Mouse (Mus musculus) intestine, embryonic 14.5 days (tissue): Measurements from ENCODE around the gene D6Wsu163e. TPM values are rescaled to one million over a fixed set of nuclear protein-coding genes. Genes with fewer than 3 reads are reported as not detected.
A peak's percentile ranks its signal among the peaks of the same experiment; 100 is the strongest.

Experiments used
- ATAC-seq: fragments of 200-750 bp; cut with Nextera tagmentation; replicated peaks from 2 replicates; pipeline ENCODE4 v1.8.0; 2017; ENCODE audit warnings: low read depth, moderate number of reproducible peaks, moderate TSS enrichment, moderate library complexity; ENCODE audit not compliant: low FRiP score, low TSS enrichment
- DNase-seq: peaks from one replicate; pipeline ENCODE4 v3.0.0-alpha.2; 2018; ENCODE audit warnings: low spot score
- H3K27ac ChIP-seq: fragments of 300-500 bp; sonication (generic); 2 replicates; pipeline ENCODE4 v1.5.1; 2014; ENCODE audit warnings: low read depth, mild to moderate bottlenecking, control low read depth
- H3K27me3 ChIP-seq: fragments of 300-500 bp; sonication (generic); replicated peaks from 2 replicates; pipeline ENCODE4 v1.6.1; 2014; ENCODE audit warnings: low read length, control low read depth; ENCODE audit not compliant: control insufficient read depth, insufficient read depth
- H3K36me3 ChIP-seq: fragments of 300-500 bp; sonication (generic); 2 replicates; pipeline ENCODE4 v1.6.1; 2014; ENCODE audit warnings: low read length, control low read depth; ENCODE audit not compliant: control insufficient read depth, insufficient read depth
- H3K4me1 ChIP-seq: fragments of 300-500 bp; sonication (generic); replicated peaks from 2 replicates; pipeline ENCODE4 v1.6.1; 2014; ENCODE audit warnings: low read length, control low read depth, mixed read lengths; ENCODE audit not compliant: control insufficient read depth, insufficient read depth
- H3K4me2 ChIP-seq: fragments of 300-500 bp; sonication (generic); 2 replicates; pipeline ENCODE4 v1.6.1; 2014; ENCODE audit warnings: low read length
- H3K4me3 ChIP-seq: fragments of 300-500 bp; sonication (generic); 2 replicates; pipeline ENCODE4 v1.5.1; 2014; ENCODE audit warnings: low read depth, low read length, control low read depth, mixed read lengths
- H3K9ac ChIP-seq: fragments of 300-500 bp; sonication (generic); 2 replicates; pipeline ENCODE4 v1.6.1; 2014; ENCODE audit warnings: mild to moderate bottlenecking, low read length
- H3K9me3 ChIP-seq: fragments of 300-500 bp; sonication (generic); 2 replicates; pipeline ENCODE4 v1.6.1; 2016; ENCODE audit warnings: low read length, control low read depth; ENCODE audit not compliant: control insufficient read depth
- whole genome bisulfite sequencing: fragments of 180-500 bp; shearing (Covaris S2); extraction: QIAGEN DNeasy Blood & Tissue Kit; methylation state at CpG from one replicate; pipeline ENCODE4 v1.1.7; 2014; 5-methylcytosine and 5-hydroxymethylcytosine counted together
- polyA plus RNA-seq: library from polyadenylated mRNA; unstranded; fragments of >200 nt; fragmentation: Nextera tagmentation; extraction: Ambion mirVana; gene quantifications from 2 replicates; pipeline ENCODE4 v1.2.1, GENCODE M21; 2014

D6Wsu163e gene
- polyA plus RNA-seq: 15.1 and 15.9 TPM in 2 replicates

DNA sequence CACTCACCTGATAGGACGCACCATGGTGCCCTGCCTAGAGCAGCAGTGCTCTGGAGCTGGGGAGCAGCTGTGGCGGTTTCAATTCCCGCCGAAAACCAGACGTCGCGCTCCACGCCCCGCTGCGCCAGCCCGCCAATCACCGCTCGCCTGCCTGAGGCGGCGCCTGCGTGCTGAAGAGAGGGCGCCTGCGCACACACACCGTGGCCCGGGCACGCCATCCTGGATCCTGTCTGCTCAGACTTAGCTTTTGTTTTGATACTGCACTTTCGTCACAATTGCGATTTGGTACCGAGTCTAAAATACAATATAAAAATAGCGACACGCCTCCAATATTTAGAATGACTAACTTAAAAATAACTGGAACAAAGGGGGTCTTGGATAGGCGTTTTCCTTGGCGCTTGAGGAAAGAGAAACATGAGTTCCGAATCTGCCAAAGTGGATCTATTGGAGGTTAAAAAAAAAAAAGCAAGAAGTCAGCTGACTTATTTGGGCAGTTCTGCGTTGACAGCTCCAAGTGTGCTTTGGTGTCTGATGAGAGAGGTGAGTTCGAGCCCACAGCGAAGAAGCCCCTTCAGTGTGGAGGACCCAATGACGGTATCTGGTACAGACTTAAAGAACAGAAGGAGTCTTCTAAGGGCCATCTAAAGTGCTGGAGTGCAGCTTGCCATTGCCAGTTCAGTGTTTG lies at the start of gene D6Wsu163e, which contains the start of gene Rad51ap1:
TSS of gene D6Wsu163e (plus strand) at position 476 of the 685 bp plus-strand sequence.
TSS of gene Rad51ap1 (minus strand) at position 101 of the 685 bp plus-strand sequence.
- under 1% methylated on average over 33 of the region's 33 CpGs for WGBS
- Histone ChIP-seq H3K4me1 (peaks cover 10% of the 10 kb centered on the region), H3K9me3 (no peaks in the 10 kb centered on the region), H3K27me3 (no peaks in the 10 kb centered on the region), H3K4me2 (peak within 1 kb of the TSS; percentile 85), H3K9ac (peak within 1 kb of the TSS; percentile 77), H3K4me3 (peak within 1 kb of the TSS; percentile 74), H3K27ac (peak within 1 kb of the TSS; percentile 47), H3K36me3 (peaks cover 17% of the 10 kb centered on the region)
- ATAC-seq: peak; percentile 98
- DNase-seq: peak; percentile 93

DNA sequence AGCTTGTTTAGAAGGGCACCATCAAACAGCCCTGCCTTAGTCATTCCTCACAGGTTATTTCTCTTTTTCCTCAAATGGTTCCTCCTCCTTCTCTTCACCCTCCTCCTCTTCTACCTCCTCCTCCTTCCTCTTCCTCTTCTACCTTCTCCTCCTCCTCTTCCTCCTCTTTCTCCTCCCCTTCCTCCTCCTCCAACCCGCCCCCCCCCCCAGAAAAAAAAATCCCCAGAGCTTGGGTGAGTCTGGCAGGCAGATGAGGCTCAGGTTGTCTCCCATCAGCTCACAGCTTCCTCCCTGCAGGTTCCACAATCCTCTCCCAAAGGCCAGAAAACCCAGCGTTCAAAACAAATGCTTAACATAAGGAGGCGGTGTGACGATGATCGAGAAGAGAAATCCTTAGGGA lies 32.4 kb upstream of the D6Wsu163e start:
- H3K27me3 ChIP-seq: no peaks in the 10 kb centered on the region
- H3K4me2 ChIP-seq: no peak overlapping the region
- H3K9me3 ChIP-seq: no peaks in the 10 kb centered on the region
- WGBS: 83% methylated on average over 4 of the region's 5 CpGs
- no peaks in the 10 kb centered on the region for H3K4me1 ChIP-seq
- no peak overlapping the region for H3K9ac ChIP-seq
- no peak for ATAC-seq
- H3K27ac ChIP-seq: no peak overlapping the region
- DNase-seq: no peak
- H3K36me3 ChIP-seq: no peaks in the 10 kb centered on the region
- H3K4me3 ChIP-seq: no peak overlapping the region

DNA sequence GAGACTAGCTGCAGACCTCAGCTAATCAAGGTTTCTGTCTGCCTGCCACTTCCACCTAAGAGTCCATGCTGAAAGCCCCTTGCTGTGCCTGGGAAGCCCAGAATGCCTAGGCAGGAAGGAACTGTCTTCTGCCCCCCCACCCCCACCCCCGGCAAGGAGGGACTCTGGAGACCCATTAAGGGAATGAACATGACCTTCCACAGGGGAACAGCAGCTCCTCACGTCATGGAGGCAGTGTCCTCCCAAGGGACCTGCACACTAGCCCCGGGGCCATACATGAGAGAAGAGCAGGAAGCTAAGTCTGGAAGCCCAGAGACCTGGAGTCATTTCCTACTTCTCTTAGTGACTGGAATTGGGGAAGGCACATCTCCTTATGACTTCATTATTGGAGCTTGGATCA lies 31.9 kb upstream of the D6Wsu163e start:
- Histone ChIP-seq H3K27ac (no peak overlapping the region), H3K4me1 (no peaks in the 10 kb centered on the region), H3K4me3 (no peak overlapping the region), H3K9ac (no peak overlapping the region), H3K27me3 (no peaks in the 10 kb centered on the region), H3K9me3 (no peaks in the 10 kb centered on the region), H3K4me2 (no peak overlapping the region), H3K36me3 (no peaks in the 10 kb centered on the region)
- no peak for DNase-seq
- 62% methylated on average over 3 of the region's 3 CpGs for WGBS
- no peak for ATAC-seq

DNA sequence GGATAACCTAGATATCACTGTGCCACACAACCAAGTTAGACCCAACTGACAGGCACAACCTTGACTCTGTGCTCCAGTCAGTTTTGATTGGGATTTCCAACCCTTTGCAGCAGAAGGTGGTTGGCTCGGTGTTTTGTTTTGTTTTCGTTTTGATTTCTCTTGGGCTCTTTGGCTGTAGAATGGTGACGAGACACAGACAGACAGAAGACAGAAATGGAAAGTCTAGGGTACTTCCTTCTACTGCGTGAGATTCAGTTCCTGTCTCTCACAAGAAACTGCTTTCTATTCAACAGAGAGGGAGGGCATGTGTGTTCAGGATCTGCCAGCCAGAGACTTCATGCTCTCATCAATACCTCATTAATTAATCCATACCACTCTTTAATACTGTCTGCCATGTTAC lies 29.0 kb upstream of the D6Wsu163e start:
- Histone ChIP-seq H3K9me3 (no peaks in the 10 kb centered on the region), H3K4me2 (no peak overlapping the region), H3K4me3 (no peak overlapping the region), H3K27ac (no peak overlapping the region), H3K36me3 (no peaks in the 10 kb centered on the region), H3K27me3 (no peaks in the 10 kb centered on the region), H3K4me1 (no peaks in the 10 kb centered on the region), H3K9ac (no peak overlapping the region)
- ATAC-seq (no peak), DNase-seq (no peak)
- WGBS: 74% methylated on average over 4 of the region's 4 CpGs

DNA sequence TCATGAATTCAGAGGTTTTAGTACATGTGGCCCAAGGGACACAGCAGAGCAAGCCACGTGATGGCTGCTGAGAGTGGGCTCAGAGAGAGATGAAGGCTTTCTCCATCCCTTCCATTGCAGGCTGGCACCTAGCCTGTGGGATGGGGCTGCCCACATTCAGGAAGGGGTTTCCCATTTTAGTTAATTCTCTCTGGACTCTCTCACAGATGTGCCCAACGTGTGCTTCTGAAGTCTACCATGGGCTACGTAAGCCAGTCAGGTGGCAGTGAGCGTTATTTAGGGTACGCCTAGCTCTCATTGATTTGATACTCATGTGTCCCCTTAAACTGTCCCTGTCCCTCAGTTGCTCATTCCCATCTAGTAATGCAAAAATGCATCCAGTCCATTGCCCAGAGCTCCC lies 24.8 kb upstream of the D6Wsu163e start:
- no peaks in the 10 kb centered on the region for H3K4me1 ChIP-seq
- no peak for DNase-seq
- WGBS: 86% methylated on average over 5 of the region's 5 CpGs

DNA sequence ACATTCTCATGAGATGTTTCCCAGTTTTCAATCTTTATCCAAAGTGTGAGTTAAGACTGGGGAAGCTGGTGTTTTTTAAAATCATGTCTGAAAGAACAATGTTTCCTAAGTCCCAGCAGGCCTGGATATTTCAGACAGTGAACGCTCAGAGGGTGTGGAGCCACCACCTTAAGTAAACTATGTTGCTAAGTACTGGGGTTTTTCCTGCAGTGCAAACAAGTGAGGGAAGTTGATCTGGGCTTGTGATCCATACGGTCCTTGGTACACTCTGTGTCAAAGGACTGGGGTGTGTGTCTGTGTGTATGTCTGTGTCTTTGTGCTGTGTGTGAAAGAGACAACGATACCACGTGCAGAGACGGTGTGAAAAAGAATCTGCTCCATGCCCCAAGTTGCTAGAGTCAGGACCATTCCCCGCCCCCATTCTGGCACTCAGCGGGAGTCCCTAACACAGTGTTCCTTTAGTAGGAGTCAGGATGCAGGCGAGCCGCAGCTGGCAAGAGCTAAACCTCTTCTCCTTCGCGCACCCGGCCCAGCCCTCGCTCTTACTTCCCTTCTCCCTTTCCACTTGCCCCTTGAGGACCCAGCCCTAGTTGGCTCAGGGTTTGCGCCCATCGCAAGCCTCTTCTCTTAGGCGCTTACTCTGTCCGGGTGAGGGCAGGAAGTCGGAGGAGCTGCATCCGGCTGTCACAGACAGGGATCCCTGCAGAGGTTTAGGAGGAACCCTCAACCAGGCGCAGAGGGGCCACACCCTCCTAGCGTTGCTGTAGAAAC lies 18.5 kb upstream of the D6Wsu163e start, which contains the start of gene Dyrk4:
TSS of gene Dyrk4 (minus strand) at position 729 of the 771 bp plus-strand sequence.
- ATAC-seq (peak; percentile 88), DNase-seq (peak; percentile 59)
- Histone ChIP-seq H3K27me3 (no peaks in the 10 kb centered on the region), H3K4me3 (no peak within 1 kb of the TSS), H3K36me3 (peaks cover 42% of the 10 kb centered on the region), H3K9me3 (no peaks in the 10 kb centered on the region), H3K9ac (no peak within 1 kb of the TSS), H3K27ac (peak within 1 kb of the TSS; percentile 51), H3K4me1 (no peaks in the 10 kb centered on the region), H3K4me2 (peak within 1 kb of the TSS; percentile 20)
- 9% methylated on average over 21 of the region's 21 CpGs for WGBS

More for the DNA sequence above, 24.8 kb upstream of the D6Wsu163e start:
- H3K4me2 ChIP-seq: no peak overlapping the region
- H3K36me3 ChIP-seq: no peaks in the 10 kb centered on the region
- H3K9ac ChIP-seq: no peak overlapping the region
- ATAC-seq: no peak
- H3K27ac ChIP-seq: no peak overlapping the region
- no peaks in the 10 kb centered on the region for H3K27me3 ChIP-seq
- H3K4me3 ChIP-seq: no peak overlapping the region
- no peaks in the 10 kb centered on the region for H3K9me3 ChIP-seq

DNA sequence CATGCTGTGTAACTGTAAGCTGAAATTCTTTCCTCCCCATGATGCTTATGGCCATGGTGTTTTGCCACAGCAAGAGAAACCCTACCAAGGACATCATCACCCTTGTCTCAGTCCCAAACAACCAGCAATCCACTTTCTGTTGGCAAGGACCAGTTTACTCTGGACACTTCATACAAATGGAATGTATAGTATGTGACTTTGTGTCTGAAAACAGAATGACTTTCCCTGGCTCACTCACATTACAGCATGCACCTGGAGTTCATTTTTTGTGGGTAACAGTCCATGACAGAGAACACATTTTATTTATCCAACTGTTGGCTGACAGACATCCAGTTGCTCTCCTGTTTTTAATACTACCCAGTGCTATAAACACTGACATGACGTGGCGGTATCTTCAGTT lies 6.9 kb upstream of the D6Wsu163e start:
- ATAC-seq (no peak), DNase-seq (no peak)
- no peaks in the 10 kb centered on the region for H3K9me3 ChIP-seq
- no peak overlapping the region for H3K27ac ChIP-seq
- H3K4me2 ChIP-seq: no peak overlapping the region
- 94% methylated on average over 2 of the region's 2 CpGs for WGBS
- peaks cover 54% of the 10 kb centered on the region for H3K36me3 ChIP-seq
- H3K9ac ChIP-seq: no peak overlapping the region
- H3K4me3 ChIP-seq: no peak overlapping the region
- H3K4me1 ChIP-seq: no peaks in the 10 kb centered on the region
- H3K27me3 ChIP-seq: no peaks in the 10 kb centered on the region

DNA sequence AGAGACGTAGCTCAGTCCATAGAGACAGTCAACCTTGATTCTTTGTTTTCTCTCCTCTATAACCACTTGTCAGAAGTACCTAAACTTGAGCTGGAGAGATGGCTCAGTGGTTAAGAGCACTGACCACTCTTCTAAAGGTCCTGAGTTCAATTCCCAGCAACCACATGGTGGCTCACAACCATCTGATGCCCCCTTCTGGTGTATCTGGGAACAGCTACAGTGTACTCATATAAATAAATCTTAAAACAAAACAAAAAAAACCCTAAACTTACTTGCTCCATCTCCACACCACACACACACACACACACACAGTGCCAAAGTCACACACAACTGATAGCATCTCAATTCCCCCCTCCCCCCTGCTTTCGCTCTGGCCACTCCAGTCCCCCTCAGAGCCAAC lies 1.7 kb upstream of the D6Wsu163e start:
- WGBS: 91% methylated on average over 2 of the region's 2 CpGs
- Histone ChIP-seq H3K36me3 (peaks cover 21% of the 10 kb centered on the region), H3K4me1 (peaks cover 10% of the 10 kb centered on the region), H3K4me2 (peak overlapping the region; percentile 85), H3K9me3 (no peaks in the 10 kb centered on the region), H3K27ac (no peak overlapping the region), H3K9ac (no peak overlapping the region), H3K27me3 (no peaks in the 10 kb centered on the region), H3K4me3 (no peak overlapping the region)
- ATAC-seq (no peak), DNase-seq (no peak)
